Mouse (Mus musculus) lung, embryonic 16.5 days (tissue): ENCODE measurements around the gene Dph1. TPM values are rescaled to one million over a fixed set of nuclear protein-coding genes. Genes with fewer than 3 reads are reported as not detected.
A peak's percentile ranks its signal among the peaks of the same experiment; 100 is the strongest.

ENCODE experiments used
- ATAC-seq: fragments of 200-750 bp; cut with Nextera tagmentation; 2 replicates; pipeline ENCODE4 v1.8.0; 2017; ENCODE audit warnings: low read depth, mild to moderate bottlenecking, moderate library complexity
- H3K27ac ChIP-seq: fragments of 300-500 bp; sonication (generic); 2 replicates; pipeline ENCODE4 v1.5.1; 2014; ENCODE audit warnings: mild to moderate bottlenecking, control low read depth, low read length
- H3K27me3 ChIP-seq: fragments of 300-500 bp; sonication (generic); 2 replicates; pipeline ENCODE4 v1.6.1; 2014; ENCODE audit warnings: low read depth, low read length, mixed read lengths; ENCODE audit not compliant: control insufficient read depth, insufficient read depth
- H3K36me3 ChIP-seq: fragments of 300-500 bp; sonication (generic); 2 replicates; pipeline ENCODE4 v1.6.1; 2014; ENCODE audit warnings: low read length; ENCODE audit not compliant: control insufficient read depth, insufficient read depth
- H3K4me1 ChIP-seq: fragments of 300-500 bp; sonication (generic); replicated peaks from 2 replicates; pipeline ENCODE4 v1.6.1; 2014; ENCODE audit warnings: low read length, mixed read lengths; ENCODE audit not compliant: control insufficient read depth, insufficient read depth
- H3K4me2 ChIP-seq: fragments of 300-500 bp; sonication (generic); 2 replicates; pipeline ENCODE4 v1.6.1; 2014; ENCODE audit warnings: low read depth, low read length, control low read depth
- H3K4me3 ChIP-seq: fragments of 300-500 bp; sonication (generic); 2 replicates; pipeline ENCODE4 v1.5.1; 2014; ENCODE audit warnings: mild to moderate bottlenecking, low read length, control low read depth
- H3K9ac ChIP-seq: fragments of 300-500 bp; sonication (generic); 2 replicates; pipeline ENCODE4 v1.6.1; 2014; ENCODE audit warnings: low read length, control low read depth
- H3K9me3 ChIP-seq: fragments of 300-500 bp; sonication (generic); 2 replicates; pipeline ENCODE4 v1.6.1; 2016; ENCODE audit warnings: low read length; ENCODE audit not compliant: control insufficient read depth
- WGBS: fragments of 180-500 bp; shearing (Covaris S2); extraction: QIAGEN DNeasy Blood & Tissue Kit; methylation state at CpG from one replicate; pipeline ENCODE4 v1.1.7; 2014; 5-methylcytosine and 5-hydroxymethylcytosine counted together
- polyA plus RNA-seq: library from polyadenylated mRNA; unstranded; fragments of >200 nt; fragmentation: Nextera tagmentation; extraction: Ambion mirVana; gene quantifications from 2 replicates; pipeline ENCODE4 v1.2.1, GENCODE M21; 2015

The Dph1 gene
- polyA plus RNA-seq, 1 experiment from 2014 or later, result 17.9 TPM

DNA sequence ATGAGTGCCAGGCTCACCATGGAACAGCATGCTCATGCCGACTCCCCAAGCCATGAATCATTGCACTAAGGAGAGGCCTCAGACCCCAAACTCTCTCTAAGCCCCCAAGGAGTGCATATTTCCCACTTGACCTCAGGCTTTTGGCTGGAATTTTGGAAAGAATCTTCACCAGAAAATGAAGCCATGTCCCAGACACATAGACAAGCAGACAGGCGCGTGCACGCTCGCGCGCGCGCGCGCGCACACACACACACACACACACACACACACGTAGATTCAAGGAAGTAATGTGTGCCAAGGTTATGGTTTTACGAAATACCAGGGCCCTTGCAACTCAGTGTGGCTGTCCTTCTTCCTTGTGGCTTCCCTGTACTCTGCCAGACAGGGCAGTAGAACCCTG, 32.6 kb downstream of the Dph1 start:
- no peak overlapping the region for H3K9ac ChIP-seq
- WGBS, result 72% methylated on average over 14 of the region's 14 CpGs

DNA sequence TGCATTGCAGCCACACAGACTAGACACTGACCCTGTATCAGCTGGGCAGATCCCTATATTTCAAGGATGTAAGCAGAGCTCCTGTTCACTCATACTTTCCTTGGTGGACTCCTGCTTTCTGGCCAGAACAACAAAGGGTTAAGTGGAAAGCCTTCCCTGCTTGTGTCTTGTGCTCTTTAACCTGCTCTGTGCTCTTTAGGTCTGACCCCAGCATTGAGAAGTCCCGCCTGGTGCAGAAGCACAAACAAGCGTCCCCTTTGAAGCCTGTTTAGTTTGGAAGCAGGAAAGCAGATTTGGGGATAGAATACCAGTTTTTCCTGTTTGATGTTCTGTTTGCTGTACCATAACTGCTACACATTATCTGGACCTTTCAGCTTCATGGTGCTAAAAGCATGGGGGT, 33.1 kb downstream of the Dph1 start:
- Histone ChIP-seq H3K27ac (peak overlapping the region; percentile 82), H3K27me3 (no peaks in the 10 kb centered on the region), H3K4me1 (peaks cover 55% of the 10 kb centered on the region), H3K4me2 (no peak overlapping the region), H3K9ac (no peak overlapping the region), H3K4me3 (no peak overlapping the region), H3K9me3 (no peaks in the 10 kb centered on the region), H3K36me3 (peaks cover 3% of the 10 kb centered on the region)
- no peak for ATAC-seq
- WGBS, result 16% methylated on average over 2 of the region's 2 CpGs

More for the DNA sequence above, 32.6 kb downstream of the Dph1 start:
- Histone ChIP-seq H3K4me2 (no peak overlapping the region), H3K9me3 (no peaks in the 10 kb centered on the region), H3K4me3 (no peak overlapping the region), H3K27ac (peak overlapping the region; percentile 82), H3K27me3 (no peaks in the 10 kb centered on the region), H3K36me3 (peaks cover 8% of the 10 kb centered on the region), H3K4me1 (peaks cover 57% of the 10 kb centered on the region)
- no peak for ATAC-seq

DNA sequence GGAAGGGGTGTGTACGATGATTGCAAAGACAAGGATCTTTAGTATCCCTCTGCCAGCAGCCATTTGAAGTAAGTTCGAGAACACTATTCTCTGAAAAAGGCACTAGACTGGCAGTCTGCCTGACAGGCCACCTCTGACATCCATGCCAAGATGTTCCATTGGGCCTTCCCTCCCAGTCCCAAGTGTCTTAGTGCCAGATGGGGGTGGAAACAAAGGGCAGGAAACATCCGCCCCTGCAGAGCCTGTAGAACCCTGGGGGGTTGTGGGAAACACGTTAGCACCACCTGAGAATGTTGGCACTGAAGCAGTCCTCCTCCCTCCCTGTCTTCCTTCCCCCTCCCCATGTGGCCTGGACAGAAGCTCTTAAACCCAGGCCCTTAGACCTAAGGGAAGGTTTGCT, 34.0 kb downstream of the Dph1 start:
- Histone ChIP-seq H3K9me3 (no peaks in the 10 kb centered on the region), H3K9ac (0 out of 2 replicates have a peak overlapping the region, but pooled peaks have one; percentile 8), H3K27me3 (no peaks in the 10 kb centered on the region), H3K27ac (peak overlapping the region; percentile 82), H3K4me2 (no peak overlapping the region), H3K4me3 (no peak overlapping the region), H3K4me1 (peaks cover 51% of the 10 kb centered on the region), H3K36me3 (no peaks in the 10 kb centered on the region; the same call in 1 of the 2 replicates)
- no peak for ATAC-seq
- WGBS, result 18% methylated on average over 4 of the region's 4 CpGs

DNA sequence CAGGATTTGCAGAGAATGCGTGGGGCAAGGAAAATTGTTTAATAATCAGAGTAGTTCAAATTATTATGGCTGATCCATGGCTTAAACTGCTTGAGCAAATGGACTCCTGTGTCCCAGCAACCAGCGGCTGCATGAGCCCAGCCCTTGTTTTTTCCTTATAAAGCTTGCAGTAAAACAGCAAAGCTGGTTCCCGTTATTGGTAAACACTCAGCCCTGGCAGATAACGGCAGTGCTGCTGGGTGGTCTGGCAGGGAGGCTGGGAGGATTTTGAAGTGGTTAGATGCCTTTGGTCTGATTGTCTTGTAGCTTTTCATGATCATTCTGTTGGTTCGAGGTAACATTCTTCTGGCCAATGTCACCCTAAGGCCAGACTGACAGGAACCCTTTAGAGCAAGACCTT, 34.6 kb downstream of the Dph1 start:
- H3K4me3 ChIP-seq, result no peak overlapping the region
- no peaks in the 10 kb centered on the region for H3K27me3 ChIP-seq
- peak; percentile 24; the same call in 1 of the 2 replicates for ATAC-seq
- H3K4me2 ChIP-seq, result no peak overlapping the region
- WGBS, result 28% methylated on average over 5 of the region's 5 CpGs
- H3K27ac ChIP-seq, result peak overlapping the region; percentile 82
- no peaks in the 10 kb centered on the region; the same call in 1 of the 2 replicates for H3K36me3 ChIP-seq
- H3K9me3 ChIP-seq, result no peaks in the 10 kb centered on the region
- H3K4me1 ChIP-seq, result peaks cover 46% of the 10 kb centered on the region
- H3K9ac ChIP-seq, result no peak overlapping the region; the same call in 1 of the 2 replicates

DNA sequence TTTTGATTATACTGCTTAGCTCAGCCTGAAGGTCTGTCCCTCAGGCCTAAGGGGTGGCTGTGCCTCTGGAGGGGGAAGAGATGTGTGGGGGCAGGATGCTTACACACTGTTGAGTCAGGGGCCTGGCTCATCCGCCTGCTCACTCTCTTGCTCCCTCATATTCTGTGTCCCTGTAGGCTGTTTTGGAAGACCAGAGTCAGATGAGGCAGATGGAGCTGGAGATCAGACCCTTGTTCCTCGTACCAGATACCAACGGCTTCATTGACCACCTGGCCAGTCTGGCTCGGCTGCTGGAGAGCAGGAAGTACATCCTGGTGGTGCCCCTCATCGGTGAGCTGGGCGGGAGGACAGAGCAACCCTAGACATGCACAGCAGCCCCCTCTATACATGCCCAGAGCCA, 35.1 kb downstream of the Dph1 start:
- no peak overlapping the region for H3K4me3 ChIP-seq
- peak overlapping the region; percentile 82 for H3K27ac ChIP-seq
- H3K27me3 ChIP-seq, result no peaks in the 10 kb centered on the region
- peaks cover 46% of the 10 kb centered on the region for H3K4me1 ChIP-seq
- ATAC-seq, result no peak
- peak overlapping the region; percentile 16; the same call in 1 of the 2 replicates for H3K9ac ChIP-seq
- no peaks in the 10 kb centered on the region; the same call in 1 of the 2 replicates for H3K36me3 ChIP-seq
- 35% methylated on average over 6 of the region's 6 CpGs for WGBS
- no peak overlapping the region for H3K4me2 ChIP-seq
- H3K9me3 ChIP-seq, result no peaks in the 10 kb centered on the region

DNA sequence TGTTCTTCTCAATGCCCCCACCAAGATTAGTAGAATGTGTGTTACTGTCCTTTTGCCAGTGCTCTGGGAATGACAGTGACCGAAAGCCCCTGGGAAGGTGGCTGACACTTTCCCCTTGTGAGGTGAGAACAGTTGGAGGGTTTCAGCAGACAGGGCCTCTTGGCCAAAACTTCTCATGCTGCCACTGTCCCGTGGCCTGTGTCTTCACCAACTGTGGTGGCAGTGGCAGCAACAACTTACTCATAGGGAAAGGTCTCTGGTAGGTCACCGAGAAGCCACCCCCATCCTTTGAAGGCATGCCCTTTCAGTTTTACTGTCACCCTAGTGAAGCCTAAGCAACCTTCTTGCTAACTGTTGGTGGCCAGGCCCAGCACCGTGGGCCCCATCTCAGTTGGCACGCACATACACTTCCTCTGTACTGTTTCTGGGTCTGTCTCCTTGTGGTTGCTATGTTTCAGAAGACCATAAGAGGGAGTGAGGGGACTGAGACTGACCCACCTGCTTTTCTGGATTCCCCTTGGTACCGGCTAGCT, 36.9 kb downstream of the Dph1 start:
- 51% methylated on average over 6 of the region's 6 CpGs for WGBS
- no peak overlapping the region for H3K9ac ChIP-seq
- H3K4me1 ChIP-seq, result peaks cover 46% of the 10 kb centered on the region
- no peak overlapping the region for H3K4me3 ChIP-seq
- H3K4me2 ChIP-seq, result no peak overlapping the region
- ATAC-seq, result no peak
- no peaks in the 10 kb centered on the region for H3K27me3 ChIP-seq
- H3K36me3 ChIP-seq, result peaks cover 8% of the 10 kb centered on the region
- no peaks in the 10 kb centered on the region for H3K9me3 ChIP-seq
- peak overlapping the region; percentile 93; the same call in 1 of the 2 replicates for H3K27ac ChIP-seq

DNA sequence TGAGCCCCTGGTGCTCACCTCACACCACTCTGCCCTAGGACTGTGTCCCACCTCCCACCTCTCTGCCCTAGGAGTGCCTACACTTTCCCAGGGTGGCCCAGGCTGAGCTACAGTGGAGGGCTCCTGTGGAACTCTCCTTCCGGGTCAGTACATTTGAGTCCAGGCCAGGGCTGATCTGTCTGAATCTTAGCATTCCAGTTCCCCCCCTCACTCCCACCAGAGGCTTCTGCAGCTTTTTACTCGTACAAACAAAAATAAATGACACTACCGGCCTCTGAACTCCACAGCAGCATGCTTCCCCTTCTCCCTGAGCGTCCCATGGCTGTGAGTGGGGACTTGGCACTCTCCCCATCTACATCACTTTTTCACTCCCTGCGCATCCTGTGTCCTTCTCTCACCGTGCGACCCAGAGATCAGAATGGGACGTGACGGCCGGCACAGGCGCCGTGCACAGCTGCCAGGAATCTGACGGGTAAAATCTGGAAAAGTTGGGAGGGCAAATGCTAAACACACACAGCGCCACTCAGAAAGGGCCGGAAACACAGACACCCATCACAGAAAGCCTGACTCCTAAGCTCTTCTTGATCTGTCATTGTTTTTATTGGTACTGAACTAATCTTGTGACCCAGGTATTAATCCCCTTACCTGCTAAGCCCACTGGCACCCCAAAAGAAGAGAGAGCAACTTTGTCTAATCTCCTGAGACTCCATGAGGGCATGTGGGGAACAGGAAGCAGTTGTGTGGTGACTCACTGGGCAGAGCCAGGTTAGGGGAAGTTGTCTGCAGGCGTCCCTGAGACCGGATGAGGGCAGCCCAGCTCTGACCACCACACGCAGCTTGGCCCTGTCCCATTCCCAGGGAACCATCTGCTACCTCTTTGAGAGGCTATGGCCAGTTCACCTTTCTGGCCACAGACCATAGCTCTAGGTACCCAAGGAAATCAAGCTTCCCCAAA, 38.2 kb downstream of the Dph1 start:
- Histone ChIP-seq H3K27ac (peak overlapping the region; percentile 93), H3K4me3 (no peak overlapping the region), H3K4me1 (peaks cover 40% of the 10 kb centered on the region), H3K9me3 (no peaks in the 10 kb centered on the region), H3K4me2 (no peak overlapping the region), H3K27me3 (no peaks in the 10 kb centered on the region), H3K9ac (peak overlapping the region; percentile 35; the same call in 1 of the 2 replicates), H3K36me3 (peaks cover 8% of the 10 kb centered on the region)
- 43% methylated on average over 18 of the region's 18 CpGs for WGBS
- peak; percentile 80 for ATAC-seq

DNA sequence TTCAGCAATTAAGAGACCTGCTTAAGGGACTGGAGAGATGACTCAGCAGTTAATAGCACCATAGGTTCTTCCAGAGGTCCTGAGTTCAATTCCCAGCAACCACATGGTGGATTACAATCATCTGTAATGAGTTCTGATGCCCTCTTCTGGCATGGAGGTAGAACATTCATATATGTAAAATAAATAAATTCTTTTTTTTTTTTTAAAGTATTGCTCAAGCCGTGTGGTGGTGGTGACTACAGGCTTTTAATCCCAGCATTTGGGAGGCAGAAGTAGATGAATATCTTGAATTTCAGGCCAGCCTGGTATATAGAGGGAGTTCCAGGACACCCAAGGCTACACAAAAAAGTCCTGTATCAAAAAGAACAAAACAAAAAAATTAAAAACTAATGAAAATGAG, 40.7 kb downstream of the Dph1 start:
- Histone ChIP-seq H3K9me3 (no peaks in the 10 kb centered on the region), H3K27ac (no peak overlapping the region), H3K9ac (no peak overlapping the region), H3K4me3 (no peak overlapping the region), H3K4me2 (no peak overlapping the region), H3K4me1 (peaks cover 32% of the 10 kb centered on the region), H3K36me3 (peaks cover 8% of the 10 kb centered on the region), H3K27me3 (no peaks in the 10 kb centered on the region)
- no peak for ATAC-seq
- WGBS, result 58% methylated on average over 1 of the region's 1 CpGs

DNA sequence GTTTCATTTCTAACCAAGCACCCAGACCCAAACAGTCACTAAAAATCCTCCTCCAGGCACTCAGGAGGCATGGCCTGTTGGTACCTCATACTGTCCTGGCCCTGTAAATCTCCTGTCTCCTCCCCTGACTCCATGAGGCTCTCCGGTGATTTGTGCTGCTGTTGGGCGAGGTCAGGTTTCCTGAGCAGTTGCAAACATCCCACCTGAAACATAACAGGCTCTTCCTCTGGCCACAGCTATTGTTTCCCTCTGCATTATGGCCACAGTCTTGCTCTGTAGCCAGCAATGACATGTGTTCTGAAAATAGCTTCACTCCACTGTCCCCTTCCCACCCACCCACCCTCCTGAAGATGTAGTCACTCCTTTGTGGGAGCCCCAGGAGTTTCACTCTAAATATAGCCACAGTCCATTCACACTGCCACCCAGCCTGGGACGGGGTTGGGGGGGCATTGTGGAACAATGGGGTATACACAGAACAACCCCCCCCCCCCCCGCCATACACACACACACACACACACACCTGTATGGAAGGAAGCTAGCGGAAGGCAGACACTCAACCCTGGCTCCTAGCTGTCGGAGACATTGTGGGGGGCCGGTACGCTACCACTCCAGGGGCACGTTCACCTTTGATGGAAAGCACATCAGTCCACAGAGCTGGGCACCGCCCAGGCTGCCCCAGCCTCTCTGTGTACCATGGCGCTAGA, 42.6 kb downstream of the Dph1 start:
- 72% methylated on average over 11 of the region's 11 CpGs for WGBS
- Histone ChIP-seq H3K27ac (peak overlapping the region; percentile 84), H3K4me3 (no peak overlapping the region), H3K9me3 (no peaks in the 10 kb centered on the region), H3K4me2 (no peak overlapping the region), H3K27me3 (no peaks in the 10 kb centered on the region), H3K9ac (no peak overlapping the region), H3K4me1 (peaks cover 25% of the 10 kb centered on the region), H3K36me3 (peaks cover 16% of the 10 kb centered on the region)
- ATAC-seq, result peak; percentile 32
